Mouse (Mus musculus) kidney, embryonic 16.5 days (tissue): ENCODE data around the gene Nrcam. TPM values are rescaled to one million over a fixed set of nuclear protein-coding genes. Genes with fewer than 3 reads are reported as not detected.

Experiments
- ATAC-seq: fragments of 200-750 bp; cut with Nextera tagmentation; 2 replicates; pipeline ENCODE4 v1.8.0; 2017; ENCODE audit warnings: moderate TSS enrichment; ENCODE audit not compliant: low FRiP score, low TSS enrichment
- H3K27ac ChIP-seq: fragments of 300-500 bp; sonication (generic); 2 replicates; pipeline ENCODE4 v1.5.1; 2014; ENCODE audit warnings: low read length
- H3K27me3 ChIP-seq: fragments of 300-500 bp; sonication (generic); 2 replicates; pipeline ENCODE4 v1.6.1; 2014; ENCODE audit warnings: low read length, control low read depth, mixed read lengths; ENCODE audit not compliant: insufficient read depth
- H3K36me3 ChIP-seq: fragments of 300-500 bp; sonication (generic); 2 replicates; pipeline ENCODE4 v1.6.1; 2014; ENCODE audit warnings: low read length, control low read depth, mixed read lengths; ENCODE audit not compliant: insufficient read depth
- H3K4me1 ChIP-seq: fragments of 300-500 bp; sonication (generic); 2 replicates; pipeline ENCODE4 v1.6.1; 2014; ENCODE audit warnings: low read length, control low read depth, mixed read lengths; ENCODE audit not compliant: insufficient read depth
- H3K4me2 ChIP-seq: fragments of 300-500 bp; sonication (generic); replicated peaks from 2 replicates; pipeline ENCODE4 v1.6.1; 2014; ENCODE audit warnings: low read depth, low read length
- H3K4me3 ChIP-seq: fragments of 300-500 bp; sonication (generic); 2 replicates; pipeline ENCODE4 v1.5.1; 2014; ENCODE audit warnings: mild to moderate bottlenecking, low read length
- H3K9ac ChIP-seq: fragments of 300-500 bp; sonication (generic); replicated peaks from 2 replicates; pipeline ENCODE4 v1.6.1; 2014; ENCODE audit warnings: low read length
- H3K9me3 ChIP-seq: fragments of 300-500 bp; sonication (generic); 2 replicates; pipeline ENCODE4 v1.6.1; 2016; ENCODE audit warnings: low read length, control low read depth
- WGBS: fragments of 180-500 bp; shearing (Covaris S2); extraction: QIAGEN DNeasy Blood & Tissue Kit; methylation state at CpG from one replicate; pipeline ENCODE4 v1.1.7; 2014; 5-methylcytosine and 5-hydroxymethylcytosine counted together
- polyA plus RNA-seq: library from polyadenylated mRNA; unstranded; fragments of >200 nt; fragmentation: Nextera tagmentation; extraction: Ambion mirVana; gene quantifications from 2 replicates; pipeline ENCODE4 v1.2.1, GENCODE M21; 2015

The Nrcam gene
- polyA plus RNA-seq, 1 experiment from 2014 or later = 10.5 TPM

GRCm38 (mm10) chr12:44498872-44499271 lies 170.2 kb downstream of the Nrcam start:
- WGBS = 79% methylated on average over 5 of the region's 5 CpGs
- Histone ChIP-seq H3K27me3 (no peaks in the 10 kb centered on the region), H3K4me1 (no peaks in the 10 kb centered on the region), H3K4me3 (no peak overlapping the region), H3K27ac (no peak overlapping the region), H3K4me2 (no peak overlapping the region), H3K9me3 (no peaks in the 10 kb centered on the region), H3K36me3 (no peaks in the 10 kb centered on the region), H3K9ac (no peak overlapping the region)
- no peak for ATAC-seq

- no peaks in the 10 kb centered on the region for H3K27me3 ChIP-seq
- no peaks in the 10 kb centered on the region for H3K36me3 ChIP-seq
- no peaks in the 10 kb centered on the region for H3K9me3 ChIP-seq
- 73% methylated on average over 5 of the region's 5 CpGs for WGBS
- no peak for ATAC-seq
- no peak overlapping the region for H3K9ac ChIP-seq
- no peaks in the 10 kb centered on the region for H3K4me1 ChIP-seq
- no peak overlapping the region for H3K4me2 ChIP-seq
- no peak overlapping the region for H3K27ac ChIP-seq
- no peak overlapping the region for H3K4me3 ChIP-seq
Measured at GRCm38 (mm10) chr12:44501807-44502487, 173.3 kb downstream of the Nrcam start.

DNA sequence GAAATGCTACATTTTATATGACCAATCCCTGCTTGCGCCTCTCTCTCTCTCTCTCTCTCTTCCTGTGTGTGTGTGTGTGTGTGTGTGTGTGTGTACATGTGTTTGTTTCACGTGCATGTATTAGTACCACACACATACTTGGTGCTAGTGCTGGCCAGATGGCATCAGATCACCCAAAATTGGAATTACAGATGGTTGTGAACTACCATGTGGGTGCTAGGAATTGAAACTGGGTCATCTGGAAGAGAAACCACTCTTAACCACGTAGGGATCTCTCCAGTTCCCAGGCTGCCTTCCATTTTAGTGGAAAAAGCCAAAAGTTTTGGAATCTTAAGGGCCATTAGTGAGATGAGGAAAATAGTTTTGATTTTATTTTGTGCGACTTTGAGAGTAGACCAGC lies 175.1 kb downstream of the Nrcam start:
- no peak for ATAC-seq
- no peak overlapping the region for H3K9ac ChIP-seq
- H3K4me1 ChIP-seq = no peaks in the 10 kb centered on the region
- no peak overlapping the region for H3K4me2 ChIP-seq
- no peaks in the 10 kb centered on the region for H3K36me3 ChIP-seq
- H3K27me3 ChIP-seq = no peaks in the 10 kb centered on the region
- WGBS = 78% methylated on average over 4 of the region's 4 CpGs
- no peak overlapping the region for H3K4me3 ChIP-seq
- no peak overlapping the region for H3K27ac ChIP-seq
- no peaks in the 10 kb centered on the region for H3K9me3 ChIP-seq

GRCm38 (mm10) chr12:44508635-44509034 lies 179.9 kb downstream of the Nrcam start:
- Histone ChIP-seq H3K4me2 (no peak overlapping the region), H3K27me3 (no peaks in the 10 kb centered on the region), H3K4me3 (no peak overlapping the region), H3K9ac (no peak overlapping the region), H3K36me3 (no peaks in the 10 kb centered on the region), H3K9me3 (no peaks in the 10 kb centered on the region), H3K4me1 (no peaks in the 10 kb centered on the region), H3K27ac (no peak overlapping the region)
- 82% methylated on average over 3 of the region's 3 CpGs for WGBS
- no peak for ATAC-seq

DNA sequence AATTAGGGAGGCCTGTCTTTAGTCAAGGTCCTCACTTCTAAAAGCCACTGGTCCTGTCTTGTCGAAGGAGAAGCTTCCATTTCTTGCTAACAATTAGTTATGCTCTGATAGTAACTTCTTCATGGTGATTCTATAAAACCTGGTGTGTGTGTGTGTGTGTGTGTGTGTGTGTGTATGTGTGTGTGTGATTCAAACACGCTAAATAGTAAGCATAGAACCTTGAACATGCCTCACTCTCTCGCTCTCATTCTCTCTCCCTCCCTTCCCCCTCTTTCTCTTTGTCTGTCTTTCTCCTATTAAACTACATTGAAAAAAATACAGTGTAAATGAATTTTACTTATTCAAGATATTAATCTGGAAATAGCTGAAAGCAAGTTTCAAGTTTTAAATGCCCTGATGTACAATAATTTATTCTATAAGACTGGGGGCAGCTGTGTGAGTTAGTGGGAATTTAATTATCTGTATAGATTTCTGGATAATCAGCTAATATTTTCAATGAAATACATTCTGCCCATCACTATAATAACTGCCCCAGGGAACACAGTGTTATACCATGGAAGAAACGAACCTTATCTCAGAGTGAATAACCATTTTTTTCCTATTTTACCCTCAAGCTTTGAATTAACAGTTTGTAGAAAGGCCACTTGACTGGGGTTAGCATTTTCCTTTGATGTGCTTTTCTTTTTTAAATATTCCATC lies 180.9 kb downstream of the Nrcam start:
- Histone ChIP-seq H3K4me3 (no peak overlapping the region), H3K9ac (no peak overlapping the region), H3K9me3 (no peaks in the 10 kb centered on the region), H3K4me2 (no peak overlapping the region), H3K36me3 (no peaks in the 10 kb centered on the region), H3K4me1 (no peaks in the 10 kb centered on the region), H3K27me3 (no peaks in the 10 kb centered on the region), H3K27ac (no peak overlapping the region)
- ATAC-seq = no peak
- 74% methylated on average over 4 of the region's 4 CpGs for WGBS

DNA sequence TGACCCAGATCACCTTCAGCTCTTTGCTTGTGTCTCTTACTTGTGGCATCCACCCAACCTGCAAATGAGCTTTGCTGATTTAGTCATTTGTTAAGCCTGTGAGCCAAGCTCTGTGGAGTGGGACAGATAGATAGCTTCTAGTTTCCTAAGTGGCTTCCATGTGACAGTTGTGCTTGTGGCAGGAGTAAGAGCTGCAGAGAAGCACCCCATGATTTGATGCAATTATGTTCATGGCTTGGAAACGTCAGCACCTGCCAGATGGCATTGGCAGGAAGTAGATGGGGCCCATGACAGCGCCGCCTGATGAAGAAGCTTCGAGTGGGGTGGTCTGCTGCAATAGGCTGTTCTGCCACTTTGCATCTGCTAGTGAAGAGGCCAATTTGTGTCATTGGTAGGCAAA lies 186.4 kb downstream of the Nrcam start:
- no peak for ATAC-seq
- H3K4me3 ChIP-seq = no peak overlapping the region
- no peak overlapping the region for H3K27ac ChIP-seq
- no peaks in the 10 kb centered on the region for H3K4me1 ChIP-seq
- WGBS = 64% methylated on average over 4 of the region's 4 CpGs
- no peaks in the 10 kb centered on the region for H3K36me3 ChIP-seq
- no peaks in the 10 kb centered on the region for H3K9me3 ChIP-seq
- no peak overlapping the region for H3K9ac ChIP-seq
- no peak overlapping the region for H3K4me2 ChIP-seq
- no peaks in the 10 kb centered on the region for H3K27me3 ChIP-seq

- Histone ChIP-seq H3K9ac (no peak overlapping the region), H3K36me3 (no peaks in the 10 kb centered on the region), H3K9me3 (no peaks in the 10 kb centered on the region), H3K27ac (no peak overlapping the region), H3K4me2 (no peak overlapping the region), H3K27me3 (no peaks in the 10 kb centered on the region), H3K4me1 (no peaks in the 10 kb centered on the region), H3K4me3 (no peak overlapping the region)
- WGBS = 65% methylated on average over 7 of the region's 7 CpGs
- no peak for ATAC-seq
Measured at GRCm38 (mm10) chr12:44519440-44520141, 190.9 kb downstream of the Nrcam start.

DNA sequence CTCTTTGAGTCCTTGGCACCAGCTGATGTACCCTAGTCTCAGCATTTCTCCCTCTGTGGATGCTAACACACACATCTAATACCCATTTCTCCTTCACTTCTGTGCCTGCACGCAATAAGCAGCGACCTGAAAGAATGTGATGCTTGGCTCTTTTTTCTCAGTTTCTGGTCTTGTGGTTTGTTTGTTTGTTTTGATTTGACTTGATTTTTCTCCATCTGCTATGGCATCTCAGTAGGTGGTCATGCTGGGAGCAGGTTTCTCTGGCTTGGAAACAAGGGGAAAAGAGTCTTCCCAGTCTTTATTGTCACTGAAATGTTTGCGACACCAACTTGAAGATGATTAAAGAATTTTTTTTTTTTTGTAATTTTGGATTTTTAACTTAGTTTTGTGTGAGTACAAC lies 192.8 kb downstream of the Nrcam start:
- Histone ChIP-seq H3K4me2 (no peak overlapping the region), H3K27ac (no peak overlapping the region), H3K36me3 (no peaks in the 10 kb centered on the region), H3K9me3 (no peaks in the 10 kb centered on the region), H3K4me3 (no peak overlapping the region), H3K4me1 (0 out of 2 replicates have a peak, but pooled peaks cover 3% of the 10 kb centered on the region), H3K27me3 (no peaks in the 10 kb centered on the region), H3K9ac (no peak overlapping the region)
- WGBS = 87% methylated on average over 3 of the region's 3 CpGs
- ATAC-seq = no peak

GRCm38 (mm10) chr12:44524621-44525565 lies 196.2 kb downstream of the Nrcam start:
- Histone ChIP-seq H3K27ac (no peak overlapping the region), H3K27me3 (no peaks in the 10 kb centered on the region), H3K4me2 (no peak overlapping the region), H3K4me3 (no peak overlapping the region), H3K9me3 (no peaks in the 10 kb centered on the region), H3K36me3 (no peaks in the 10 kb centered on the region), H3K4me1 (0 out of 2 replicates have a peak, but pooled peaks cover 3% of the 10 kb centered on the region), H3K9ac (no peak overlapping the region)
- no peak for ATAC-seq
- WGBS = 75% methylated on average over 8 of the region's 8 CpGs
